Mouse (Mus musculus): Measurements from ENCODE around the gene Nmrk1. TPM values are rescaled to one million over a fixed set of nuclear protein-coding genes. Genes with fewer than 3 reads are reported as not detected.

Gene Nmrk1
- total RNA-seq, 2 experiments from 2014 or later: 2.2 to 3.0 TPM

DNA sequence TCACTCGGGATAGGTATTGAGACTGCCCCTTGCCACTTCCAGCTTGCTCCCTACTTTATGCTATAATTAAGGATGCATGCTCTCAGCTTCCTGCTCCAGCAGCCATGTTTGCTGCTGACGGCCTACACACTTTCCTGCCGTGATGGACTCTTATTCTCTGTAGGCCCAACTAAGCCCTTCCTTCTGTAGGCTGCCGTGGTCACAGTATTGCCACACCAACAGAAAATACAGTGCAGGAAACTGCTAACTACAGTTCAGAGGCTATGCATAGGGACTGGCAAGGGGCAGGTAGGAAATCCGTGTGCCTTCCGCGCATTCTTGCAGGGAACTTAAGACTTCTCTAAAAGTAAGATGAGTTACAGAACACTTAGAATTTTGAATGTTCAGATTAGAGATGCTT, 17.4 kb upstream of the Nmrk1 start:
- intact Hi-C loops (cut with DNase I): no loop called here
- DNase-seq: no peak

DNA sequence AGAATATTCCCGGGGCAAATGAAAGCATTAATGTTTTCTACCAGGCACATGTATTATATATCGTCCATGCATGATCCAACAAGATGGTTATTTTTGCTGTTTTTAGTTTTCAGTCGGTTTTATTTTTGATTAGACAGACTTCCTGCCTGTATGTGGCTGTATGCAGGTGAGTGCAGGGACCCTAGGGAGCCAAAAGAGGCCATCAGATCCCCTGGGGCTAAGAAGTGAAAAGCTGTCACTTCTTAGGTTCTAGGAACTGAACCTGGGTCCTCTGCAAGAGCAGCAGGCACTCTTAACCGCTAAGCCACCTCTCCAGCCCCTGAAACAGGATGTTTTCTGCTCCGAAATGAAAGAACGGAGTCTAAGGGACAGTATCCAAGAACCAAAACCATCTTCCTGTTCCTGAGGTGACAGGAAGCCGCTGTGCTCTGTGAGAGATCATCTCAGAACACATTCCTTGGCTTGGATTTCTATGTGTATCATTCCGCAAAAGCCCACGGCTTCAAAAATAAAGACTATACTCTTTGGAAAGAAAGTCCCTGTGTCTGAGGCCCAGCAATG, 16.0 kb upstream of the Nmrk1 start:
- DNase-seq: no peak
- intact Hi-C loops (cut with DNase I): no loop called here

- intact Hi-C loops (cut with DNase I): no loop called here
These were observed 14.2 kb upstream of the Nmrk1 start for GRCm38 (mm10) chr19:18617504-18617903.

DNA sequence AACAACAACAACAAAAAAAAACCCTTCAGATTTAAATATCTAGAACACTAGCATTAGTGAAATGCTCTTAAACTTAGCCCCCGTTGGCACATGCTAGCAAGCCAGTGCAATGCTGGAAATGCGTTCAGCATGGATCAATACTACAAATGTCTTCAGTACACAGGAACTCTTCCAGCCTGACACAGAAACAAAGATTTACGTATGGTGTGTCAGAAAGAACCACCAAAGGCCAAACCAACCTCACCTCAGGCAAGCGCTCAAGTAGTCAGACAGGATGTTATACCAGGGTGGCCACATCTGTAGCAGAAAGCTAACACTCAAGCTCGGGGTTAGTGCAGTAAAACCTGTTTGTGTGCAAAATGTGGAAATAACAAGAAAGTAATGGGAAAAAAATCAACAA, 12.7 kb upstream of the Nmrk1 start:
- intact Hi-C loops (cut with DNase I): no loop called here
- DNase-seq: no peak

More at GRCm38 (mm10) chr19:18617504-18617903, 14.2 kb upstream of the Nmrk1 start:
- no peak for DNase-seq

DNA sequence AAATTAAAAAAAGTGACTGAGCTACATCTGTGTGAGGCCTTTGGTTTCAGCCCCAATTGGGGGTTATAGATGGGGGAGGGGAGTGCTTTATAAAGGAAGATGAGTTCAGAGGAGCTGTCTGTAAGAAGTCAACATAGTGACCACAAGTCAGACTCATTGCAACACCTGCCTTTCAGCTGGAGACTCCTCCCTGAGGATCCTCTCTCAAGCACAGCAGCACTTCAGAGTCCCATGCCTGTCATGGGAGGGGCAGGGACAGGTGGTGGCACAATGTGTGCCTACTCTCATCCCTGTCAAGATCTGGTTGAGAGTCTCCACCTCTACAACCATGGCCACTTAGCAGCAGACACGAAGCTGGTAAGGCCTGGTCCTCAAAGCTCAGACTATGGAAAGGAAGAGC, 12.1 kb upstream of the Nmrk1 start:
- DNase-seq: no peak
- intact Hi-C loops (cut with DNase I): no loop called here

DNA sequence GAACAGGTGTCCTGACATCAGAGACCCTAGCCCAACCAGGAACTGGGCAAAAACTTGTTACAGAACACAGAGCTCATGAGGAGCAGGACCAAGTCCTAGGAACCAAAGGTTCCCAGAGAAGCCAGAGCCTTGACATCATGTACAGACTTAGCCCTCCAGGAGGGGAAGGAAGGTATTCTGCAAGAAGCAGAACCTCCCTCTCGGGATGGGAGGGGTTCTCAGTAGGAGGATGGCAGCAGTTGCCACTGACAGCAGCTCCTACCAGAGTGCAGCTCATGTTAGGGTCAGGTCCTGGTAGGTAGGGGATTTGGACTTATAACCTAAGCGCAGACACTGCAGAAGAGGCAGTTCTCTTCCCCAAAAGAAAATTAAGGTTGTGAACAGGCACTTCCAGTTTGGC, 7.9 kb upstream of the Nmrk1 start:
- intact Hi-C loops (cut with DNase I): no loop called here
- DNase-seq: no peak

DNA sequence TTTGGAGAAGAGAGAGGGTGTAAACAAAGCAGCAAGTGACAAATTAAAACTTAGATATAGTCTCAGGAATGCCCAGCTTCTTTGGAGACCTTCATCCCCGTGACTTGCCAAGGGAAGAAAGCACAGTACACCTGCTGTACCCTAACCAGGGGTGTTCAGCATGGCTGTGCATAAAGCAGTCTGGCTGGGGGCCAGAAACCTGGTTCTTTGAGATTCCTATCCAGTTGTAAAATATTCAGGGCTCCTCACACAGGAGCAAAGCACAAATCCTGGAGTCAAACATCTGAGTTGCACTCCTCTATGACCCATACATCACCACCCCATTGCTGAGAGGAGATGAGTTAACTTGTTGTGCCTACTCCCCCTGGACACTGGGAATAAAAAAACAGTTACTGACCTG, 2.2 kb upstream of the Nmrk1 start:
- no peak for DNase-seq
- intact Hi-C loops (cut with DNase I): no loop called here

GRCm38 (mm10) chr19:18630221-18631119, 1.3 kb upstream of the Nmrk1 start:
- intact Hi-C loops (cut with DNase I): no loop called here
- peak in 1 of 2 experiments; percentile 31 for DNase-seq

- DNase-seq: peak; percentile 68
- intact Hi-C loops (cut with DNase I): no loop called here
These were observed 548 bp upstream of the Nmrk1 start for GRCm38 (mm10) chr19:18631161-18631643.

DNA sequence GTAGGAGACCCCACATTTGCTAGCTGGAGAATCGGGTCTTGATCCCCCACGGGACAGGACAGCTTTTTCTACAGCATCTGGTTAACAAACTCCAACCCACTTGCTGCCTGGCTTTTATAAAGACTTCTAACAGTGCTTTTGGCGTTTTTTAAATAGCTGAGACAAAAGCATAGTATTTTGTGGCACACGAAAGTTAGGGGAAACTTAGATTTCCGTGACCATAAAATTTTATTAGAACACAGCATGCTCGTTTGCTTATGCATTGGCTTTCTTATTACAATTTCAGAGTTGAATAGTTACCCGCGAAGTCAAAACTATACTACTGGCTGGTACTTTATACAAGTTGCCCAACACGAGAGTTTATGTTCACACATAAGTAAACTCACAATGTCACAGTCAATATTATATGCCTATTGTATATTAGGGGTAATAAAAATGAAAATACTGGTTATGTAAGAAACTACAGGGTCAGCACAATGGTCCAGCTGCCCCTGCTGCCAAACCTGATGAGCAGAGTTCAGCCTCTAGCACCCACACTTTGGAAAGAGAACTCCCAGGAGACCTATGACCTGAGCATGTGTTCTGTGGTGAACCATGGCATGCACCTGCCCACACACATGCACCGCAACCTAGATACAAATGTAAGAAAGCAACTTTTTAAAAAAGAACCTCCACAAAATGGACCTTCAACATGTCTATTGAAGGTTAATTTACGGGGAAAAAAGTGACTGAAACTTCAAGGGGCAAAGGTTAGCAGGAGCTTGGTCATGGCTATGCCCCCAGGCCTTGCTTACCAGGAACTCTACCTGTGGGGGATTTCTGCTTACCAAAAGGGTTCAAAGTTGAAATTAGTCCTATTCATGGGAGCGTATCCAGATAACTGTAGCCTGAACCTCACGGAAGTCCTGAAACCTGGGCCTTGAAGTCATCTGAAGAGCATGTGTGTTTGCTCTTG, 758 bp downstream of the Nmrk1 start:
- no peak for DNase-seq
- intact Hi-C loops (cut with DNase I): no loop called here

DNA sequence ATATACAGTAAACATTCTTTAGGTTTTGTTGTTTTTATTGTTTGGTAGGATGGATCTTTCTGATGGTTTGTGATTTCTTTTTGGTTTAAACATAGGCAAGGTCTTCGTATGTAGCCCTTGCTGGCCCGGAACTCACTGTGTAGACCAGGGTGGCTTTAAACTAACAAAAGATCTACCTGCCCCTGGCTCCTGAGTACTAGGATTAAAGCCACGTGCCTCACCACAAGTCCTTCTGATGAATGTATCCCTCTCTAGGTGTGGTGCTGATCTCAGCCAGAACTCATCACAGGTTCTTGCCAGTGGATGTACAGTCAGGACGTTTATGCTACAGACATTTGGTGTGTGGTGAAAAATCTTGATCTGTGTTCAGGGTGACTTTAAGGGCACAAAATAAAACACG, 6.2 kb downstream of the Nmrk1 start:
- DNase-seq: no peak
- intact Hi-C loops (cut with DNase I): loop anchor here (5.0 kb wide), 1 partner anchor 199 kb away; no protein-coding TSS in a partner anchor

GRCm38 (mm10) chr19:18638949-18639348, 7.2 kb downstream of the Nmrk1 start:
- DNase-seq: no peak
- intact Hi-C loops (cut with DNase I): loop anchor here (5.0 kb wide), 1 partner anchor 198 kb away; no protein-coding TSS in a partner anchor

- DNase-seq: no peak
- intact Hi-C loops (cut with DNase I): loop anchor here (5.0 kb wide), 1 partner anchor 198 kb away; no protein-coding TSS in a partner anchor
These were observed 7.8 kb downstream of the Nmrk1 start for GRCm38 (mm10) chr19:18639552-18639951.

- no peak for DNase-seq
- intact Hi-C loops (cut with DNase I): loop anchor here (5.0 kb wide), 2 partner anchors 41 to 71 kb away; partner anchors contain the start of gene D030056L22Rik
These were observed 9.3 kb downstream of the Nmrk1 start for GRCm38 (mm10) chr19:18641001-18641400.

DNA sequence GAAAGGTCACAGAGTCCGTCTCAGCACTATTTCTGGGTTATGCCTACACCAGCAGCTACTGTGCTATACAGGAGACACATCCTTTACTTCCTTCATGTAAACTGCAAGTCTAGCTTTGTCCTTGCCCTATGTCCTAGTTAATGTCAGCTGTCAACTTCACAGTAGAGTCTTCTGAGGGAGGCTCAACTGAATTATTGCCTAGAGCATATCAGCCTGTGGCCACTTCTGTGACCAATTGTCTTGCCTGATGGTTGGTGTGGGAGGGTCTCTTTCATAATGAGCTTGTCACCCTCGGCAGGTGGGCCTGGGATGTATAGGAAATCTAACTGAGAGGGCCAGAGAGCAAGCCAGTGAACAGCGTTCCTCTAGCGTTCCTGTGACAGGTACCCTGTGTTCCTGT, 11.7 kb downstream of the Nmrk1 start:
- intact Hi-C loops (cut with DNase I): loop anchor here (5.0 kb wide), 2 partner anchors 39 to 69 kb away; partner anchors contain the start of gene D030056L22Rik
- no peak for DNase-seq

DNA sequence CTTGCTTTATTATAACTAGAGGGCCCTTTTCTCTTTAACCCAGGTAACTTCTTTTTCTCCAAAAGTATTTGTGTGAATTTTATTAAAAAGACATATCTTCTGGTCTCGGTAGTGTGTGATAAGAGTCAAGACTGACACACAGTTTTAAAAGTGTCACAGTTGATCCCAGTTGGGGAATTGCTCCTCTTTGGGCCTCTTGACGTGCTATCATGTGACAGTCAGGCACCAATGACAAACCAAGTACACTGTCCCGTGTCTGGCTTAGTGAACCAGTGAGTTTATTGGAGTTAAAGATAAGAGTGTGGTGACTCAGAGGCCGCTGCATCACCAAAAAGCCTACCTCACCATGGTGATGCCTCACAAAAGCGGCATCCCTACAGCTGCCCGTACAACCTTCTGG, 12.3 kb downstream of the Nmrk1 start:
- intact Hi-C loops (cut with DNase I): loop anchor here (5.0 kb wide), 2 partner anchors 38 to 68 kb away; partner anchors contain the start of gene D030056L22Rik
- DNase-seq: no peak

DNA sequence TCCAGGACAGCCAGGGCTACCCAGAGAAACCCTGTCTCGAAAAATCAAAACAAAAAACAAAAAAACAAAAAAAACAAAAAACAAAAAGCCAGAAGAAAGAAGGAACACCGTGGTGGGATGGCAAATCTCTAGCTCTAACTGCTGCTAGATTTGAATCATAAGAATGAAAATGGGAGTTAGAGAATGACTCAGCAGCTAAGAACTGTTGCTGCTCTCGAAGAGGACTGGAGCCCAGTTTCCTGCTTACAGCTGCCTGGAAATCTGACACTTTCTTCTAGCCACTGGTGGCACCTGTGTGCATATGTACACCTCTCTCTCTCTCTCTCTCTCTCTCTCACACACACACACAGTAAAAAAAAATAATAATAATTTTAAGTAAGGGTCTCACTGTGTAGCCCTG, 14.6 kb downstream of the Nmrk1 start:
- intact Hi-C loops (cut with DNase I): no loop called here
- no peak for DNase-seq

DNA sequence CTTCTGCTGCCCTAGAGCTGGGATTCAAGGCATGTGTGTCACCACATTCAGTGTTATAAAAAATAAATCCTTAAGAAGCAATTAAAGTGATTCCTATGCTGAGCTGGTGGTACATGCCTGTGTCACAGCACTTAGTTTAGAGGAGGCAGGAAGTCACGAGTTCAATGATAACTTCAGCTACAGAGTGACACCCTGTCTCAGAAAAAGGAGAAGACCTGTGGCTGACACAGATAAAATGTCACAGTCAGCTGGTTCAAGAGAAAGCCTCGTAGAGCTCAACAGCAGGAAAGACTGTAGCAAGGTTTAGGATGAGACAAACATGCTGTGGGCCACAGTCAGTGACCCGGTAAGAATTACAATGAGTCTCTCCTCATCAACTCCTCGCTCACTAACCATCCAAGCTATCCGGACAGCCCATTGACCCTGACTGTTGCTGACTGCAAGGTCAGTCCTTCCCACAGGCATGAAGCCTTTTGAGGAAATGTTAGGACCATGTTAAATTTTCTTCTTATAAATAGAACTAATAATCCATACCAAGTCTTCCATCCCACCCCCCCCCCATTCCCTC, 15.2 kb downstream of the Nmrk1 start:
- intact Hi-C loops (cut with DNase I): no loop called here
- no peak for DNase-seq

- peak in 1 of 2 experiments; percentile 26 for DNase-seq
- intact Hi-C loops (cut with DNase I): no loop called here
These were observed 16.2 kb downstream of the Nmrk1 start for GRCm38 (mm10) chr19:18647775-18648557.
